Mouse (Mus musculus) intestine, postnatal 0 days (tissue): Measurements from ENCODE around the gene Crhr1. TPM values are rescaled to one million over a fixed set of nuclear protein-coding genes. Genes with fewer than 3 reads are reported as not detected.

ENCODE experiments used
- ATAC-seq: fragments of 200-750 bp; cut with Nextera tagmentation; 2 replicates; pipeline ENCODE4 v1.8.0; 2017; ENCODE audit warnings: mild to moderate bottlenecking, moderate TSS enrichment, moderate library complexity
- H3K27ac ChIP-seq: fragments of 300-500 bp; sonication (generic); 2 replicates; pipeline ENCODE4 v1.5.1; 2014; ENCODE audit warnings: mild to moderate bottlenecking, low read depth, low read length, moderate library complexity
- H3K27me3 ChIP-seq: fragments of 300-500 bp; sonication (generic); replicated peaks from 2 replicates; pipeline ENCODE4 v1.6.1; 2014; ENCODE audit warnings: low read length, mixed read lengths; ENCODE audit not compliant: control insufficient read depth, insufficient read depth
- H3K36me3 ChIP-seq: fragments of 300-500 bp; sonication (generic); 2 replicates; pipeline ENCODE4 v1.6.1; 2014; ENCODE audit warnings: mild to moderate bottlenecking, moderate library complexity; ENCODE audit not compliant: control insufficient read depth, insufficient read depth
- H3K4me1 ChIP-seq: fragments of 300-500 bp; sonication (generic); replicated peaks from 2 replicates; pipeline ENCODE4 v1.6.1; 2014; ENCODE audit warnings: antibody characterized with exemption, low read length, mixed read lengths; ENCODE audit not compliant: control insufficient read depth, insufficient read depth
- H3K4me2 ChIP-seq: fragments of 300-500 bp; sonication (generic); replicated peaks from 2 replicates; pipeline ENCODE4 v1.6.1; 2014; ENCODE audit warnings: low read depth, mild to moderate bottlenecking, moderate library complexity
- H3K4me3 ChIP-seq: fragments of 300-500 bp; sonication (generic); 2 replicates; pipeline ENCODE4 v1.5.1; 2014; ENCODE audit warnings: low read depth, low read length
- H3K9ac ChIP-seq: fragments of 300-500 bp; sonication (generic); 2 replicates; pipeline ENCODE4 v1.6.1; 2014; ENCODE audit warnings: mild to moderate bottlenecking, low read depth, low read length
- H3K9me3 ChIP-seq: fragments of 300-500 bp; sonication (generic); 2 replicates; pipeline ENCODE4 v1.6.1; 2016; ENCODE audit warnings: mixed run types; ENCODE audit not compliant: control insufficient read depth
- CTCF ChIP-seq: sonication (generic); IDR thresholded peaks from 2 replicates; pipeline ENCODE4 v1.5.1; 2016; ENCODE audit warnings: low read depth, mild to moderate bottlenecking, control low read depth, antibody characterized with exemption, moderate library complexity
- WGBS: fragments of 180-500 bp; shearing (Covaris S2); extraction: QIAGEN DNeasy Blood & Tissue Kit; methylation state at CpG from one replicate; pipeline ENCODE4 v1.1.7; 2014; 5-methylcytosine and 5-hydroxymethylcytosine counted together
- polyA plus RNA-seq: library from polyadenylated mRNA; unstranded; fragments of >200 nt; fragmentation: Nextera tagmentation; extraction: Ambion mirVana; gene quantifications from 2 replicates; pipeline ENCODE4 v1.2.1, GENCODE M21; 2015

The Crhr1 gene
- polyA plus RNA-seq, 1 experiment from 2014 or later, result not detected

- no peak for ATAC-seq
- TF ChIP-seq CTCF, result no peak
These were observed 85.4 kb downstream of the Crhr1 start for GRCm38 (mm10) chr11:104218075-104218474.

DNA sequence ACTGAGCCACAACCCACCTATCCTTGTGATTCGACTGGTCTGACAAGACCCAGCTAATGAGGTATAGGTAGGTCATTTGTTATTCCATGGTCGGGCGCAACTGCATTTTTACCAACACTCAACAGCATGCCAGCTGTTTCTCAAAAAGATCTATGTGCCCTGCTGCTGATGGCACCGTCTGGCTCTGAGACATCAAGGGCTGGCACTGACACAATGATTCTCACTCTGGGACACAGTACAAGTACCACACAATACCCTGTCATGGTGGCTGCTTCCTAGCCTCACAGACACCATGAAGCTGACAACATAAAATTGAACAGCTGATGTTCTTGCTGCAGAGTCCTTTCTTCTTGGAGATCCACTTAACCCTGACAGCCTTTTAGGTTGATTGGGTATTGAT, 87.6 kb downstream of the Crhr1 start:
- WGBS, result 73% methylated on average over 4 of the region's 4 CpGs
- Histone ChIP-seq H3K4me3 (no peak overlapping the region), H3K9me3 (no peaks in the 10 kb centered on the region), H3K27me3 (no peaks in the 10 kb centered on the region), H3K9ac (no peak overlapping the region), H3K36me3 (no peaks in the 10 kb centered on the region), H3K27ac (no peak overlapping the region), H3K4me1 (no peaks in the 10 kb centered on the region), H3K4me2 (no peak overlapping the region)
- TF ChIP-seq CTCF, result no peak
- ATAC-seq, result no peak

More at GRCm38 (mm10) chr11:104218075-104218474, 85.4 kb downstream of the Crhr1 start:
- H3K27ac ChIP-seq, result no peak overlapping the region
- no peak overlapping the region for H3K4me2 ChIP-seq
- no peaks in the 10 kb centered on the region for H3K9me3 ChIP-seq
- no peak overlapping the region for H3K4me3 ChIP-seq
- no peaks in the 10 kb centered on the region for H3K36me3 ChIP-seq
- H3K27me3 ChIP-seq, result no peaks in the 10 kb centered on the region
- no peaks in the 10 kb centered on the region for H3K4me1 ChIP-seq
- 85% methylated on average over 3 of the region's 3 CpGs for WGBS
- H3K9ac ChIP-seq, result no peak overlapping the region

DNA sequence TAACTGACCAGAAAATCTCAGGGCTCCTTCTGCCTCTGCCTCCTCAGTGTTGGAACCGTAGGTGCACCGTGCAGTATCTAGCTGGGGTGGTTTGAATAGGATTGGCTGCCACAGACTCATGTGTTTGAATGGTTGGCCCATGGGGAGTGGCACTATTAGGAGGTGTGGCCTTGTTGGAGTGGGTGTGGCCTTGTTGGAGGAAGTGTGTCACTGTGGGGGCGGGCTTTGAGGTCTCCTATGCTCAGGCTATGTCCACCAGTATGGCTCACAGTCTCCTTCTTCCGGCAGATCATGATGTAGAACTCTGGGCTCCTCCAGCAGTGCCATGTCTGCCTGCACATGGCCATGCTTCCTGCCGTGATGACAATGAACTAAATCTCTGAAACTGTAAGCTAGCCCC, 89.1 kb downstream of the Crhr1 start:
- Histone ChIP-seq H3K4me1 (no peaks in the 10 kb centered on the region), H3K4me2 (no peak overlapping the region), H3K27me3 (no peaks in the 10 kb centered on the region), H3K27ac (no peak overlapping the region), H3K36me3 (no peaks in the 10 kb centered on the region), H3K4me3 (no peak overlapping the region), H3K9ac (no peak overlapping the region), H3K9me3 (no peaks in the 10 kb centered on the region)
- TF ChIP-seq CTCF, result no peak
- WGBS, result 70% methylated on average over 5 of the region's 5 CpGs
- no peak for ATAC-seq

- ATAC-seq, result no peak
- 75% methylated on average over 9 of the region's 9 CpGs for WGBS
- no peaks in the 10 kb centered on the region; the same call in 1 of the 2 replicates for H3K27me3 ChIP-seq
- no peak overlapping the region for H3K4me3 ChIP-seq
- no peak overlapping the region for H3K4me2 ChIP-seq
- no peaks in the 10 kb centered on the region for H3K36me3 ChIP-seq
- H3K9me3 ChIP-seq, result no peaks in the 10 kb centered on the region
- H3K27ac ChIP-seq, result no peak overlapping the region
- no peak overlapping the region for H3K9ac ChIP-seq
- TF ChIP-seq CTCF, result no peak
- H3K4me1 ChIP-seq, result no peaks in the 10 kb centered on the region
These were observed 90.6 kb downstream of the Crhr1 start for GRCm38 (mm10) chr11:104223301-104223700.

Other genes starting within 250 kb of the Crhr1 start
- gene Nsf, start 178.8 kb upstream of the Crhr1 start, polyA plus RNA-seq, result 41.0 and 41.4 TPM in 2 replicates
- gene Arf2, start 166.1 kb upstream of the Crhr1 start, polyA plus RNA-seq, result 33.4 and 35.4 TPM in 2 replicates
- not detected in 2 replicates for gene Sppl2c, start 53.5 kb downstream of the Crhr1 start, polyA plus RNA-seq
- gene Mapt, start 98.5 kb downstream of the Crhr1 start, polyA plus RNA-seq, result 9.1 and 9.2 TPM in 2 replicates